Mouse (Mus musculus): ENCODE measurements around the gene E130114P18Rik. TPM values are rescaled to one million over a fixed set of nuclear protein-coding genes. Genes with fewer than 3 reads are reported as not detected.

E130114P18Rik gene
- polyA plus RNA-seq, 1 experiment from 2014 or later: 0.79 TPM

GRCm38 (mm10) chr4:97663922-97664321 lies 114.0 kb downstream of the E130114P18Rik start:
- no peaks in the 10 kb centered on the region for H3K9me3 ChIP-seq (ENCODE audit: control insufficient read depth, low read length)
- WGBS: 82% methylated on average over 6 of the region's 6 CpGs
- no peak overlapping the region for H3K27ac ChIP-seq (ENCODE audit: low read length)
- no peak overlapping the region for H3K9ac ChIP-seq (ENCODE audit: low read length)
- H3K4me1 ChIP-seq (replicated peaks; ENCODE audit: control insufficient read depth, insufficient read depth, low read length): 0 out of 2 replicates have a peak, but pooled peaks cover 4% of the 10 kb centered on the region
- H3K4me2 ChIP-seq (ENCODE audit: low read depth, low read length): no peak overlapping the region
- H3K4me3 ChIP-seq (ENCODE audit: low read length): no peak overlapping the region
- no peak for ATAC-seq (ENCODE audit: low read depth)
- H3K36me3 ChIP-seq (ENCODE audit: control insufficient read depth, insufficient read depth, low read length): no peaks in the 10 kb centered on the region
- H3K27me3 ChIP-seq (ENCODE audit: control insufficient read depth, insufficient read depth, low read depth, low read length): no peaks in the 10 kb centered on the region

- ATAC-seq (ENCODE audit: low read depth): no peak
- Histone ChIP-seq H3K4me3 (ENCODE audit: low read length) (no peak overlapping the region), H3K27ac (ENCODE audit: low read length) (no peak overlapping the region), H3K27me3 (ENCODE audit: control insufficient read depth, insufficient read depth, low read depth, low read length) (no peaks in the 10 kb centered on the region), H3K36me3 (ENCODE audit: control insufficient read depth, insufficient read depth, low read length) (no peaks in the 10 kb centered on the region), H3K9me3 (ENCODE audit: control insufficient read depth, low read length) (no peaks in the 10 kb centered on the region), H3K9ac (ENCODE audit: low read length) (no peak overlapping the region), H3K4me2 (ENCODE audit: low read depth, low read length) (no peak overlapping the region), H3K4me1 (replicated peaks; ENCODE audit: control insufficient read depth, insufficient read depth, low read length) (0 out of 2 replicates have a peak, but pooled peaks cover 4% of the 10 kb centered on the region)
- 59% methylated on average over 11 of the region's 11 CpGs for WGBS
These were observed 115.0 kb downstream of the E130114P18Rik start for GRCm38 (mm10) chr4:97662841-97663240.

- no peaks in the 10 kb centered on the region for H3K36me3 ChIP-seq (ENCODE audit: control insufficient read depth, insufficient read depth, low read length)
These were observed 116.1 kb downstream of the E130114P18Rik start for GRCm38 (mm10) chr4:97661611-97662273.

GRCm38 (mm10) chr4:97657586-97657985 lies 120.3 kb downstream of the E130114P18Rik start:
- no peaks in the 10 kb centered on the region for H3K36me3 ChIP-seq (ENCODE audit: control insufficient read depth, insufficient read depth, low read length)
- 54% methylated on average over 3 of the region's 3 CpGs for WGBS
- no peak overlapping the region for H3K4me2 ChIP-seq (ENCODE audit: low read depth, low read length)
- no peak overlapping the region for H3K27ac ChIP-seq (ENCODE audit: low read length)
- no peak overlapping the region for H3K4me3 ChIP-seq (ENCODE audit: low read length)
- ATAC-seq (ENCODE audit: low read depth): peak; percentile 71
- no peaks in the 10 kb centered on the region for H3K27me3 ChIP-seq (ENCODE audit: control insufficient read depth, insufficient read depth, low read depth, low read length)
- no peak overlapping the region for H3K9ac ChIP-seq (ENCODE audit: low read length)
- no peaks in the 10 kb centered on the region for H3K9me3 ChIP-seq (ENCODE audit: control insufficient read depth, low read length)
- H3K4me1 ChIP-seq (replicated peaks; ENCODE audit: control insufficient read depth, insufficient read depth, low read length): no peaks in the 10 kb centered on the region

More at GRCm38 (mm10) chr4:97661611-97662273, 116.1 kb downstream of the E130114P18Rik start:
- H3K4me1 ChIP-seq (replicated peaks; ENCODE audit: control insufficient read depth, insufficient read depth, low read length): 0 out of 2 replicates have a peak, but pooled peaks cover 4% of the 10 kb centered on the region
- H3K27ac ChIP-seq (ENCODE audit: low read length): no peak overlapping the region
- 82% methylated on average over 10 of the region's 10 CpGs for WGBS
- no peaks in the 10 kb centered on the region for H3K27me3 ChIP-seq (ENCODE audit: control insufficient read depth, insufficient read depth, low read depth, low read length)
- H3K9me3 ChIP-seq (ENCODE audit: control insufficient read depth, low read length): no peaks in the 10 kb centered on the region
- H3K9ac ChIP-seq (ENCODE audit: low read length): no peak overlapping the region
- no peak overlapping the region for H3K4me2 ChIP-seq (ENCODE audit: low read depth, low read length)
- H3K4me3 ChIP-seq (ENCODE audit: low read length): no peak overlapping the region
- no peak for ATAC-seq (ENCODE audit: low read depth)

- Histone ChIP-seq H3K27ac (ENCODE audit: low read length) (no peak overlapping the region), H3K9me3 (ENCODE audit: control insufficient read depth, low read length) (no peaks in the 10 kb centered on the region), H3K36me3 (ENCODE audit: control insufficient read depth, insufficient read depth, low read length) (no peaks in the 10 kb centered on the region), H3K4me2 (ENCODE audit: low read depth, low read length) (no peak overlapping the region), H3K27me3 (ENCODE audit: control insufficient read depth, insufficient read depth, low read depth, low read length) (no peaks in the 10 kb centered on the region), H3K4me1 (replicated peaks; ENCODE audit: control insufficient read depth, insufficient read depth, low read length) (peaks cover 12% of the 10 kb centered on the region), H3K4me3 (ENCODE audit: low read length) (no peak overlapping the region), H3K9ac (ENCODE audit: low read length) (no peak overlapping the region)
- WGBS: 68% methylated on average over 5 of the region's 5 CpGs
- no peak for ATAC-seq (ENCODE audit: low read depth)
These were observed 128.3 kb downstream of the E130114P18Rik start for GRCm38 (mm10) chr4:97649626-97650015.

DNA sequence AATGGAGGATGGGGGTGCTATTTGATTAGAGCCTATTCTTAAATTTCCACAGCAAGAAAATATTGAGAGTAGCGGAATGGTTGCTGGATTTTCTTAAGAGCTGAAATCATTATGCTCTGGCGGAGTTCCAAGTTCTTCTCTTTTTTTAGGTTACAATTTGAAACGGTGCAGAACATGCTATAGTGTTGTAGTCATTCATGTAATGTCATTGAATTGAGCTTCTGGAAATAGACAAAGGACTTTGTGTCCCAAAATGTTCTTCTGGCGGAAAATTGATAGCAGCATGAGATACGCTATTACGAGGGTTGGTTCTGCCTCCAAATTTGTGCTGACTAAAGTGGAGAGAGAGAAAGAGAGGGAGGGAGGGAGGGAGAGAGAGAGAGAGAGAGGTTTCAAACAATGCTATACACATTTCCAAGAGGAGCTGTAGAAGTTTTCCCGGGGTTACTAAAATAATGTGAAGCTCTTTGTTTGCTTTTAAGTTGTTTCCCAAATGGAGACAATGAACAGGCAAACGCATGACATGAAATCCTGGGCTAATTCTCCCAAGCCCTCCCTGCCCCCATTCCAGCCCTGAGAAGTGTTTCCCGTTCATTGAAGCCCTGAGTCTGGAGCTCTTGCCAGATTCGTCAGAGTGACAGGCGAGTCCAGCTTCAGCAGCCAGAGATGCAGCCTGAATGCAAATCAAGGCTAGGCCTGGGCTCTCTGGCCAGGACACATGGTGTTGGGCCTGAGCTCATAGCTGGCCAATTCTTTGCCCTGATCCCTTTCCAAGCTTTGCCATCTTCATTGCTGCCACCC lies 128.9 kb downstream of the E130114P18Rik start:
- Histone ChIP-seq H3K4me2 (ENCODE audit: low read depth, low read length) (peak overlapping the region; percentile 12; the same call in 1 of the 2 replicates), H3K4me1 (replicated peaks; ENCODE audit: control insufficient read depth, insufficient read depth, low read length) (peaks cover 12% of the 10 kb centered on the region), H3K27ac (ENCODE audit: low read length) (no peak overlapping the region), H3K9ac (ENCODE audit: low read length) (no peak overlapping the region), H3K36me3 (ENCODE audit: control insufficient read depth, insufficient read depth, low read length) (no peaks in the 10 kb centered on the region), H3K9me3 (ENCODE audit: control insufficient read depth, low read length) (no peaks in the 10 kb centered on the region), H3K27me3 (ENCODE audit: control insufficient read depth, insufficient read depth, low read depth, low read length) (no peaks in the 10 kb centered on the region), H3K4me3 (ENCODE audit: low read length) (no peak overlapping the region)
- peak; percentile 73; the same call in 1 of the 2 replicates for ATAC-seq (ENCODE audit: low read depth)
- 22% methylated on average over 11 of the region's 11 CpGs for WGBS

DNA sequence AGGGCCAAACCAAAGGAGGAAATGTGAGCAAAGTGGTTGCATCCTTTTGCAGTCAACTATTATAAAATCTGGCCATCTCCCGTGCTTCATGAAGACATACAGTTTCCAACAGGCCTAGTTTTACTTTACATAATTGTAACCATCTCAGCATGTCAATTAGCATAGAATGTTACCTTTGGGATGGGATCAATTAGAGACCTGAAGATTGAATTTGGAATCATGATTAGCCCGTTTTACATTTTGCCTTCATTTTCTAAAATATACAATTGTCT lies 129.5 kb downstream of the E130114P18Rik start:
- Histone ChIP-seq H3K4me1 (replicated peaks; ENCODE audit: control insufficient read depth, insufficient read depth, low read length) (peaks cover 12% of the 10 kb centered on the region), H3K9ac (ENCODE audit: low read length) (no peak overlapping the region), H3K27ac (ENCODE audit: low read length) (no peak overlapping the region), H3K9me3 (ENCODE audit: control insufficient read depth, low read length) (no peaks in the 10 kb centered on the region), H3K27me3 (ENCODE audit: control insufficient read depth, insufficient read depth, low read depth, low read length) (no peaks in the 10 kb centered on the region), H3K4me2 (ENCODE audit: low read depth, low read length) (no peak overlapping the region), H3K4me3 (ENCODE audit: low read length) (no peak overlapping the region), H3K36me3 (ENCODE audit: control insufficient read depth, insufficient read depth, low read length) (no peaks in the 10 kb centered on the region)
- ATAC-seq (ENCODE audit: low read depth): no peak
- 73% methylated on average over 2 of the region's 2 CpGs for WGBS

DNA sequence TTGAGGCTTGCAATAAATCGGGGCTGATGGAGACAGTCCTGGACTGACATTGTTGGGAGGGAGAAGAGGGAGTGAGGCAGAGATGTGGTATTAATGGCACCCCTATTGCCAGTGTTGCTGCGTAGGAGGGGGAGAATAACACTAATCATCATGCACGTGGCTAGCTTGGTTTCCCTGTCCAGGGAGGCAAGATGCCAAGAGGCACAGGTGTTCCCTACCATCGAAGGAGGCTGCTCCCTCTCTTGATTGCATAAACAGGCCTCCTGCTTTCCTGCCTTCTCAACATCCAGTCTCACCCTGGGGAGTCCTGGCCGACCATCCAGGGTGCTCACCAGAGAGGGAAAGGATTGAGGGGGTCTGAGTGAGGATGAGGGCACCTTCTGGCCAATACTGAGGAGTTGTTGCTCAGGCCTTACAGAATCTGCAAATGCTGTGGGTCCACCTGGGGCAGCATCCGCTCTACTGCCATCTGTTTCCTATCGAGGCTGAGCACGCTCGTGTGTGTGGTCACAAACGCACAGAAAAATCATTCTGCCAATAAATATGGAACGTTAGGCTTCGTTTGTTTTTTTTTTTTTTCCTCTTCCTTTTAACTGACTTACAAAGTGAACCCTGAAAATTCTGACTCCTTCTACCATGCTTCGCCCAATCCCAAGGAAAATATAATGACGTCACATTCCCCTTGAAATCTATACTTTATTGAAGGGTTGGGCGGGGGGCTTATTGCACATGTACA lies 130.0 kb downstream of the E130114P18Rik start:
- Histone ChIP-seq H3K4me1 (replicated peaks; ENCODE audit: control insufficient read depth, insufficient read depth, low read length) (peaks cover 12% of the 10 kb centered on the region), H3K27ac (ENCODE audit: low read length) (no peak overlapping the region), H3K9ac (ENCODE audit: low read length) (no peak overlapping the region), H3K4me2 (ENCODE audit: low read depth, low read length) (no peak overlapping the region), H3K27me3 (ENCODE audit: control insufficient read depth, insufficient read depth, low read depth, low read length) (no peaks in the 10 kb centered on the region), H3K9me3 (ENCODE audit: control insufficient read depth, low read length) (no peaks in the 10 kb centered on the region), H3K4me3 (ENCODE audit: low read length) (no peak overlapping the region), H3K36me3 (ENCODE audit: control insufficient read depth, insufficient read depth, low read length) (no peaks in the 10 kb centered on the region)
- WGBS: 63% methylated on average over 15 of the region's 15 CpGs
- ATAC-seq (ENCODE audit: low read depth): no peak; the same call in 1 of the 2 replicates

DNA sequence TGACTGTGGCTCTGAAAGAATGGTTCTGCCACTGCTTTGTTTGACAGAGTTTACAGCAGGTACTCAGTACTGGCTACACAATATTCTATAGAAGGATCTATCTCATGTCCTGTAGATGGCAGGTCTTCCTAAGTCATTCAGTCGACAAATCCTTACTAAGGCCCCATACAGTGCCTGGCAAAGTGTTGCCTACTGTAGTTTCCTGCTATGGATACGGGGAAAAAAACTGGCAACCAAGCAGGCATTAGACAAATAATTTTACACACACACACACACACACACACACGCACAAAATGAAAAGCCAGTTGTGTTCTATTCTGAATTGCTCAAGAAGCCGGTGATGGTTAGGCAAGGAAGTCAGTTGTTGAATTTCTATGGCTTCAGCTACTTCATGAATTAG lies 130.6 kb downstream of the E130114P18Rik start:
- H3K4me2 ChIP-seq (ENCODE audit: low read depth, low read length): no peak overlapping the region
- peaks cover 12% of the 10 kb centered on the region for H3K4me1 ChIP-seq (replicated peaks; ENCODE audit: control insufficient read depth, insufficient read depth, low read length)
- H3K4me3 ChIP-seq (ENCODE audit: low read length): no peak overlapping the region
- H3K9ac ChIP-seq (ENCODE audit: low read length): no peak overlapping the region
- H3K27ac ChIP-seq (ENCODE audit: low read length): no peak overlapping the region
- H3K36me3 ChIP-seq (ENCODE audit: control insufficient read depth, insufficient read depth, low read length): no peaks in the 10 kb centered on the region
- no peaks in the 10 kb centered on the region for H3K27me3 ChIP-seq (ENCODE audit: control insufficient read depth, insufficient read depth, low read depth, low read length)
- ATAC-seq (ENCODE audit: low read depth): no peak
- WGBS: 87% methylated on average over 4 of the region's 4 CpGs
- no peaks in the 10 kb centered on the region for H3K9me3 ChIP-seq (ENCODE audit: control insufficient read depth, low read length)
